Mouse (Mus musculus) limb, embryonic 12.5 days (tissue): ENCODE measurements around the gene Kirrel3. TPM values are rescaled to one million over a fixed set of nuclear protein-coding genes. Genes with fewer than 3 reads are reported as not detected.

Source experiments
- ATAC-seq: fragments of 200-750 bp; cut with Nextera tagmentation; 2 replicates; pipeline ENCODE4 v1.8.0; 2017; ENCODE audit warnings: low read depth, moderate TSS enrichment; ENCODE audit not compliant: insufficient number of reproducible peaks, insufficient read depth, low FRiP score, low TSS enrichment
- H3K27ac ChIP-seq: fragments of 300-500 bp; sonication (generic); 2 replicates; pipeline ENCODE4 v1.5.1; 2016; ENCODE audit warnings: mild to moderate bottlenecking, moderate library complexity
- H3K27me3 ChIP-seq: fragments of 300-500 bp; sonication (generic); 2 replicates; pipeline ENCODE4 v1.6.1; 2016; ENCODE audit warnings: mild to moderate bottlenecking, moderate library complexity
- H3K36me3 ChIP-seq: fragments of 300-500 bp; sonication (generic); 2 replicates; pipeline ENCODE4 v1.6.1; 2016; ENCODE audit warnings: mild to moderate bottlenecking, moderate library complexity
- H3K4me1 ChIP-seq: fragments of 300-500 bp; sonication (generic); replicated peaks from 2 replicates; pipeline ENCODE4 v1.6.1; 2016
- H3K4me2 ChIP-seq: fragments of 300-500 bp; sonication (generic); 2 replicates; pipeline ENCODE4 v1.6.1; 2016; ENCODE audit warnings: mild to moderate bottlenecking, moderate library complexity
- H3K4me3 ChIP-seq: fragments of 300-500 bp; sonication (generic); replicated peaks from 2 replicates; pipeline ENCODE4 v1.5.1; 2016; ENCODE audit warnings: mild to moderate bottlenecking
- H3K9ac ChIP-seq: fragments of 300-500 bp; sonication (generic); replicated peaks from 2 replicates; pipeline ENCODE4 v1.6.1; 2016; ENCODE audit warnings: mild to moderate bottlenecking, moderate library complexity
- H3K9me3 ChIP-seq: fragments of 300-500 bp; sonication (generic); 2 replicates; pipeline ENCODE4 v1.6.1; 2016; ENCODE audit warnings: mild to moderate bottlenecking, moderate library complexity
- WGBS: fragments of 180-500 bp; shearing (Covaris S2); methylation state at CpG from one replicate; pipeline ENCODE4 v1.1.7; 2016; 5-methylcytosine and 5-hydroxymethylcytosine counted together
- polyA plus RNA-seq: library from polyadenylated mRNA; unstranded; fragments of >200 nt; fragmentation: Nextera tagmentation; extraction: Ambion mirVana; gene quantifications from 2 replicates; pipeline ENCODE4 v1.2.1, GENCODE M21; 2016

Kirrel3 gene
- polyA plus RNA-seq, 1 experiment from 2014 or later, result 7.8 TPM

DNA sequence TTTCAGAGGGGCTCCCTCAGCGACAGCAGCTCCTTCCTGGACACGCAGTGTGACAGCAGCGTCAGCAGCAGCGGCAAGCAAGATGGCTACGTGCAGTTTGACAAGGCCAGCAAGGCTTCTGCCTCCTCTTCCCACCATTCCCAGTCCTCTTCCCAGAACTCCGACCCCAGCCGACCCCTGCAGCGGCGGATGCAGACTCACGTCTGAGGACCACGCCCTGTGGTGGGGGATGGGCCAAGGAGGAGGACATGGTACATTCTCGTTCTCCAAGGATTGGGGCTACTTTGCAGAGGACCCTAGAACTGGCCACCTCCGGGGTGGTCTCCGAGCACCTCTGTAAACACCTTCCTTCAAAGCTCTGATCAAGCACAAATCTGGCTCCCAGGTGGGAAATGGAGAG, 549.4 kb downstream of the Kirrel3 start:
- Histone ChIP-seq H3K27ac (no peak overlapping the region), H3K4me3 (no peak overlapping the region), H3K4me1 (peaks cover 3% of the 10 kb centered on the region; the same call in 1 of the 2 replicates), H3K9ac (no peak overlapping the region), H3K27me3 (no peaks in the 10 kb centered on the region), H3K4me2 (no peak overlapping the region), H3K36me3 (no peaks in the 10 kb centered on the region), H3K9me3 (no peaks in the 10 kb centered on the region)
- WGBS, result 37% methylated on average over 14 of the region's 14 CpGs
- ATAC-seq, result no peak

DNA sequence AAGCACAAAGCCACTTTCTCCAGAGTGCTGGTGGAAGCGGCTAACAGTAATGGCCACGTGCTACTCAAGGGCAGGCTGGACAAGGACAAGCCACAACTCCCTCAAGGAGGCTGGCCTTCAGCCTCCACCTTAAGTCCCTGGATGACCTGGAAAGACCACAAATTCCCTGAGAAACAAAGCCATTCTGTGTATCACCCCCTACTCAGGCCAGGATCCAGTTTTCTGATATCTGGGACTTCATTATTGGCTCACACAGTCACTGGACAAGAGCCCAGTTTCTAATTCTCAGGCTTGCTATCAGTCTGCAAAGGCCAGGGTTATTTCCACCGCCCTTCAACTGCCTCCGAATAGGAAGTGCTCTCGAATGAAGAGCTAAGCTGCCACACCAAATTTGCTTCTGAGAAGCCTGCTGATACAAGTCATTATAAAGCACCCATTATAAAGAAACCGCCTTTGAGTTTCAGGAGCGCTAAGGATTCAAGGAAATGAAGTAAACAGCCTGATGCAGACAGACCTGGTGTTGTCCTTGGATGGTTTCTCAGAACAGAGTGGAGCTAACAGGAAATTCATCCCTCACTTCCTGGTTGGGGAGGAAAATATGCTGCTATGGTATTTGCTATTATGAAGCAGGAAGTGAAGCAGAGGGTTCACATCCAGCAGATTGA, 553.4 kb downstream of the Kirrel3 start:
- H3K27me3 ChIP-seq, result no peaks in the 10 kb centered on the region
- H3K36me3 ChIP-seq, result no peaks in the 10 kb centered on the region
- H3K9me3 ChIP-seq, result no peaks in the 10 kb centered on the region
- no peak overlapping the region for H3K4me2 ChIP-seq
- no peak overlapping the region for H3K9ac ChIP-seq
- H3K4me3 ChIP-seq, result no peak overlapping the region
- WGBS, result 81% methylated on average over 7 of the region's 7 CpGs
- peak overlapping the region; percentile 18; the same call in 1 of the 2 replicates for H3K27ac ChIP-seq
- H3K4me1 ChIP-seq, result peaks cover 11% of the 10 kb centered on the region
- ATAC-seq, result no peak

DNA sequence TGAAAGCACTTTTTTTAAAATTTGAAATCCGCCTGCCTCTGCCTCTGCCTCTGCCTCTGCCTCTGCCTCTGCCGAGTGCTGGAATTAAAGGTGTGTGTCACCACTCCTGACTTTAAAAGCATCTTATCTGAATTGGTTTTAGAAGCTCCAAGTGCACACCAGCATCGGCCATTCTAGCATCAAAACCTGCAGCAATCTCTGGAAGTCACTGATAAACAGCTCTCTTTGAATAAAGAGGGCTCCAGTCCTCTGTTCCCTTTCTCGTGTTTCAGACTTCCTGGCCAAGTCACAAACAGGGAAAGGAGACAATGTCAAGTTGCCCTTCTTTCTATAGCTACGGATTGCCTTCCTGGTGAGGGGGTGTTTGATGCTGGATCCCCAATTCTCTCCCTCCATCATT, 554.2 kb downstream of the Kirrel3 start:
- ATAC-seq, result no peak
- Histone ChIP-seq H3K4me1 (peaks cover 19% of the 10 kb centered on the region), H3K4me3 (no peak overlapping the region), H3K27me3 (no peaks in the 10 kb centered on the region), H3K36me3 (no peaks in the 10 kb centered on the region), H3K9me3 (no peaks in the 10 kb centered on the region), H3K4me2 (no peak overlapping the region), H3K27ac (no peak overlapping the region), H3K9ac (no peak overlapping the region)
- 68% methylated on average over 5 of the region's 5 CpGs for WGBS

DNA sequence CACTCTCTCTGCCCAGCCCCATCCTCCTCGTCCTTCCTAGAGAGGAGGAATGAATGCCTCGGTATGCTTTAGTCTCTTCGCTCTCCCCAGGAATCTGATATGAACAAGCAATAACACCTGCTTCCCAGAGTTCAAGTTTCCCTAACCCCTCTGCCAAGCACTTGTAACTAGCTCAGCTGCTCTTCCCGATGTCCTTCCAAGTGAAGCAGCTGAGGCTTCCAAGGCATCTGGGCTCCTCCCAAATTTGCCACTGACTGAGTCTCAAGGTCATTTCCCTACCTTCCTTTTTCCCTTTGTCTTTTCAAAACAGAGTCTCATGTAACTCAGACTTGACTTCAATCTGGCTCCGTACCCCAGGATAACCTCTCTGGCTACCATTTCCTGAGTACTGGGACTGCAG, 555.8 kb downstream of the Kirrel3 start:
- ATAC-seq, result no peak

DNA sequence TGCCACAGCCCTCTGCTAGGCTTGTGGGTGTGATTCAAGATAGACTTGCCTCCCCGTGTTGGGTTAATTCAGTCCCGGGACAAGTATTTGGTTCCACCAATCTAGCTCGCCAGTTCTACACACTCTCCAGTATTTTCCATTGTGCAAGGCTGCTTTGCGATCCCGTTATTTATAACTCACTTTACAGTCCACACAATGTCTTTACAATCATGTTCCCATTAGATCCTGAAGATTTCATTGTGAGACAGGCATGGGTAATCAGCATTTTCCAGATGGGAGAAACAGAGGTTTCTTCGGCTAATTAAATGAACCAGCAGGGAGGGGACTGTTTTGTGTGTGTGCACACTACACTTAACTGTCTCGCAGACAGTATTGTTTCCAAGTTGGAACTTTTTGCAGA, 557.9 kb downstream of the Kirrel3 start:
- Histone ChIP-seq H3K4me2 (no peak overlapping the region), H3K4me1 (peaks cover 33% of the 10 kb centered on the region), H3K4me3 (no peak overlapping the region), H3K27me3 (no peaks in the 10 kb centered on the region), H3K9ac (no peak overlapping the region), H3K9me3 (no peaks in the 10 kb centered on the region), H3K36me3 (peaks cover 22% of the 10 kb centered on the region), H3K27ac (peak overlapping the region; percentile 70; the same call in 1 of the 2 replicates)
- WGBS, result 42% methylated on average over 7 of the region's 7 CpGs
- no peak for ATAC-seq

More for the DNA sequence above, 555.8 kb downstream of the Kirrel3 start:
- H3K9ac ChIP-seq, result no peak overlapping the region
- H3K4me1 ChIP-seq, result peaks cover 31% of the 10 kb centered on the region
- H3K27me3 ChIP-seq, result no peaks in the 10 kb centered on the region
- peaks cover 3% of the 10 kb centered on the region; the same call in 1 of the 2 replicates for H3K36me3 ChIP-seq
- WGBS, result 78% methylated on average over 5 of the region's 5 CpGs
- H3K4me2 ChIP-seq, result no peak overlapping the region
- H3K9me3 ChIP-seq, result no peaks in the 10 kb centered on the region
- no peak overlapping the region for H3K27ac ChIP-seq
- H3K4me3 ChIP-seq, result no peak overlapping the region

DNA sequence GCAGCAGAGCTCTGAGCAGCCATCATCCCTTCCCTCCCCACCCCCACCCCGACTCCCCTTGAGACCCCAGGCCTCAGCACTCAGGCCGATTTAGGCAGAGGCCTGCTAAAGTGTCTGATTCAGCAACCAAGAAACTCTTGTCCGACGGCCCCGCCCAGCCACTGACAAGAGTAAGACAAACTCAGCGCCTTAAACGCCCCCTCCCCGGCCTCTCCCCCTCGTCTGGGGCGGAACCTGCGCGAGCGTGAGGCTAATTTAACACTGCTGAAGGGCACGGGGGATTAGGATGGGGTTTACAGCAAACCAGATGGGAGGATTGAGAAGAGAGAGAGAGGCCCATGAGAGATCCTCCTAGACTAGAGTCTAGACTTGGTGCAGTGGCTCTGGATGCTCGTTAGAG, 558.8 kb downstream of the Kirrel3 start:
- Histone ChIP-seq H3K9me3 (no peaks in the 10 kb centered on the region), H3K4me3 (no peak overlapping the region), H3K4me2 (peak overlapping the region; percentile 30), H3K27ac (peak overlapping the region; percentile 70; the same call in 1 of the 2 replicates), H3K4me1 (peaks cover 33% of the 10 kb centered on the region), H3K36me3 (peaks cover 22% of the 10 kb centered on the region), H3K27me3 (no peaks in the 10 kb centered on the region), H3K9ac (no peak overlapping the region)
- 0 out of 2 replicates have a peak, but pooled peaks have one; percentile 23 for ATAC-seq
- 2% methylated on average over 15 of the region's 15 CpGs for WGBS

DNA sequence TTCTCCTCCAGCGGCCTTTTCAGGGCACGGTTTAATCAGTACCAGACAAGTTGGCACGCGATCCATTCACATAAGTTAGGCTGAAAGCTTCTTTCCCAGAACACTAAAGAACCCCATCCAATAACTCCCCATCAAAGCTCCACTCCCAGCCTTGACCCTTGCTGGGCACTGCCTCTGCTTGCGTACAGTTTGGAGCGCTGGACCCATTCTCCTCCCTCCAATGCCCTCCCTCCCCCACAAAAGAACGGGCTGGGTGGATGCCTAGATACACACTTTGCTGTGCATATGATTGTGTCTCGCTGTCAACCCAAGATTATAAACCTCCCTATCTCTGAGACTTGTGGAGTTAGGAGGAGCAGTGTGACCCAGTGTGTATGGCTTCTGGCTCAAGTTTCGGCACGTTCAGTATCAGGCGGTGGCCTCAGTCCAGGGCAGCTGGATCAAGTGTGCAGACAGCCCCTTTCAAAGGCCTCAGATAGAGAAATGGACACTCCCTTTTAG, 559.4 kb downstream of the Kirrel3 start:
- H3K4me2 ChIP-seq, result no peak overlapping the region; the same call in 1 of the 2 replicates
- peaks cover 33% of the 10 kb centered on the region for H3K4me1 ChIP-seq
- no peak overlapping the region for H3K4me3 ChIP-seq
- H3K9me3 ChIP-seq, result no peaks in the 10 kb centered on the region
- H3K27me3 ChIP-seq, result no peaks in the 10 kb centered on the region
- peaks cover 22% of the 10 kb centered on the region for H3K36me3 ChIP-seq
- 49% methylated on average over 11 of the region's 11 CpGs for WGBS
- no peak overlapping the region for H3K9ac ChIP-seq
- peak overlapping the region; percentile 70; the same call in 1 of the 2 replicates for H3K27ac ChIP-seq
- ATAC-seq, result no peak

DNA sequence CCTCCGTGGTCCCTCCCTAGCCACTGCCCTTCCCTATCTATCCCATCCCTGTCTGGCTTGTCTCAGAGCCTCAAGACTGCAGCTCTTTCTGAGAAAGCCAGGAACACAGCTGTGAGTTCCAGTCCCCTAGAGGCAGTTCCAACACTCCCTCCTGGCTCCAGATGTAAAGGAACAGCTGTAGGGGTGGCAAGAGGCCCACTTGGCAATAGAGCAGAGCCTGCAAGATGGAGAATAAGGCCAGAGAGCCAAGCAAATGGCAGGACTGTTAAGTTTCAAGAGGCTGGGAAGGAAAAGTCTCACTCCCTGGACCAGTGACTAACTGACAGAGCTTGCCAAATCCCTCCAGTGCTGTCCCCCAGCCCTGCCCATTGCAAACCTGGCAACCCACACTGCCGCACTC, 560.1 kb downstream of the Kirrel3 start:
- Histone ChIP-seq H3K9me3 (no peaks in the 10 kb centered on the region), H3K27ac (0 out of 2 replicates have a peak overlapping the region, but pooled peaks have one; percentile 30)
- 76% methylated on average over 2 of the region's 2 CpGs for WGBS

DNA sequence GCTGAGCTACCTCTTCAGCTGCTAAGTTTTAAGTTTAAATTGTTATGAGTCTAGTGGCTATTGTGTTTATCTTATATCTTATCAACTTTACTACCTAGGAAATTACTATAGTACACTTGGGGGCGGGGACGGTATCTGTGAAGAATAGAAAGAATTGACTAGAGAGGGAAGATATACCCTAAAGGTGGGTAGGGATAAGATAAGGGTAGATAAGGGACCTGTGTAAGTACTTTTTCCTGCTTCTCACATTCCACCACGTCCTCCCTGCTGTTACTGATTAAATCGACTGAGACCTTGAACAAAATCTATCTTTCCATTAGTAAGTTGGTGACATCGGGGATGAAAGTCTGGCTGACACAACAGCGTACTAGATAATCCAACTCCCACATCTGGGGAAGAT, 562.8 kb downstream of the Kirrel3 start:
- no peak overlapping the region for H3K4me2 ChIP-seq
- no peak overlapping the region for H3K9ac ChIP-seq
- H3K27ac ChIP-seq, result no peak overlapping the region
- H3K27me3 ChIP-seq, result no peaks in the 10 kb centered on the region
- H3K4me3 ChIP-seq, result no peak overlapping the region
- H3K36me3 ChIP-seq, result peaks cover 50% of the 10 kb centered on the region
- 83% methylated on average over 6 of the region's 6 CpGs for WGBS
- H3K9me3 ChIP-seq, result no peaks in the 10 kb centered on the region
- H3K4me1 ChIP-seq, result peaks cover 32% of the 10 kb centered on the region
- ATAC-seq, result no peak

More for the DNA sequence above, 560.1 kb downstream of the Kirrel3 start:
- H3K9ac ChIP-seq, result peak overlapping the region; percentile 13; the same call in 1 of the 2 replicates
- no peak overlapping the region for H3K4me2 ChIP-seq
- peaks cover 33% of the 10 kb centered on the region for H3K4me1 ChIP-seq
- no peaks in the 10 kb centered on the region for H3K27me3 ChIP-seq
- no peak for ATAC-seq
- H3K4me3 ChIP-seq, result no peak overlapping the region
- peaks cover 24% of the 10 kb centered on the region for H3K36me3 ChIP-seq

DNA sequence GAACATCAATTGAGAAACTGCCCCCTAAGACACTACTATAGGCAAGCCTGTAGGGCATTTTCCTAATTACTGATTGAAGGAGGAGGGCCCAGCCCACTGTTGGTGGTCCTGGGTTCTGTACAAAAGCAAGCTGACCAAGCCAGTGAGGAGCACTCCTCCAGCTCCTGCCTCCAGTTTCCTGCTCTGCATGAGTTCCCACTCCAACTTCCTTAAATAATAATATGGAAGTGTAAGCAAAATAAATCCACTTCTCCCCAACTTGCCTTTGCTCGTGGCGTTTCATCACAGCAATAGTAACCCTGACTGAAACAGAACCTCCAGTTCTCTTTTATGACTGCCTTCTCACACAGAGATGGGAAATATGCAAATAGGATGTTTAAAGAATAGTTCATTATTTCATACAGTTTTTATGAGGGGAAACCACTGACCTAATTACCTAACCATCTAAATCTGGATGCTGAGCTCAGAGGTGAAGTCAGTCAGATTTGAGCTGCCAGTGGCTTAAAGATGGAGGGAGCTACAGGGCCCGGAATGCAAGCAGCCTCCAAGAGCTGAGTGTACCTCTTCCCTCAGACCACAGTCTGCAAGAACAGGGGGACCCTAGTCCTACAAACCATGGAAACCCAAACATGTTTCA, 564.3 kb downstream of the Kirrel3 start:
- H3K36me3 ChIP-seq, result peaks cover 57% of the 10 kb centered on the region
- H3K27me3 ChIP-seq, result no peaks in the 10 kb centered on the region
- peaks cover 16% of the 10 kb centered on the region for H3K4me1 ChIP-seq
- 76% methylated on average over 3 of the region's 3 CpGs for WGBS
- H3K27ac ChIP-seq, result no peak overlapping the region
- no peak overlapping the region for H3K9ac ChIP-seq
- no peak overlapping the region for H3K4me3 ChIP-seq
- no peak for ATAC-seq
- H3K4me2 ChIP-seq, result no peak overlapping the region
- no peaks in the 10 kb centered on the region for H3K9me3 ChIP-seq

DNA sequence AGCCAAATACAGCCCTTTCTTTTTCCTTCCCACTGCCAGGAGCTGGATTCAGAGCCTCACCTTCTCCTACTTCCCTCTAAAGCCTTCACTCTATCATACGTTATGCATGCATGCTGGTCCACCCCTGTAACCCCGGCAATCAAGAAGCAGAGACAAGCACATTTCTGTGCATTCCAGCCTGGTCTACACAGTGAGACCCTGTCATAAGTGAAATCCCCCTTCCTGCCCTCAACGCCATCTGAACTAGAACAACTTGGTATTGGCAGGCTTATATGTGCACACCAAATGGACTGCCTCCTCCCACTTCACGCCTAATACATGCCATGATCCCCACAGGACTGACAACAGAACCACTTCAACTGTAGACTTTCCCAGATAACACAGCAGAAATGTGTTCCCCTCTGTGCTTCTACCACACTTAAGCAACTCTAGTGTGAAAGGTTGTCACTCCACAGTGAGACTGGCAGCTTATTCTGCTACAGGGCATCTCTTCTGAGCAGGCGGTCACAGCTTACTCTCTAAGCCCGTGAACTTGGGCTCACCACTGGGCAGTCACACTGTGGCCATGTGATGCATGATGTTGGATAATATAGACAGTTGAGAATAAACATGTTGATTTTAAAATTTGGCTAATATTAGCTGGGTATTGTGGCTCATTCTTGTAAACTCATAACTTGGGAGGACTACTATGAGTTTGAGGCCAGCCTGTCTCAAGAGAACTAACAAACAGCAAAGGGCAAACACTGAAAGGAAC, 565.2 kb downstream of the Kirrel3 start:
- no peak for ATAC-seq
- Histone ChIP-seq H3K9me3 (no peaks in the 10 kb centered on the region), H3K36me3 (peaks cover 57% of the 10 kb centered on the region), H3K4me2 (no peak overlapping the region), H3K27ac (no peak overlapping the region), H3K27me3 (no peaks in the 10 kb centered on the region), H3K9ac (no peak overlapping the region), H3K4me3 (no peak overlapping the region), H3K4me1 (peaks cover 8% of the 10 kb centered on the region)
- WGBS, result 90% methylated on average over 6 of the region's 6 CpGs
